ENCODE assay signal across 16 mouse cellular contexts in genomic region chr13:105249599-105249998, GRCm38 (mm10). TPM values are rescaled to one million over a fixed set of nuclear protein-coding genes. Genes with fewer than 3 reads are reported as not detected.
DNase-seq lines count a peak whose midpoint lies in the region; ATAC-seq and TF ChIP-seq lines count a peak whose summit lies in the region.
"Had no signal": no experiment of that assay in that cellular context is flagged by ENCODE, and none has a peak within 500 bp of the region (broad histone marks: within the 10 kb centered on the region; RNA-seq: fewer than 3 reads in every experiment).

No protein-coding gene starts in this region.

- H3K36me3 ChIP-seq in ES-E14 (ENCODE audit: control insufficient read depth, insufficient read depth, low read length, poor library complexity, severe bottlenecking): no peaks in the 10 kb centered on the region
- 0 out of 2 replicates have a peak, but pooled peaks cover 6% of the 10 kb centered on the region for H3K36me3 ChIP-seq in forebrain, embryonic 14.5 days (ENCODE audit: control insufficient read depth, insufficient read depth, low read length)
- 0 out of 2 replicates have a peak, but pooled peaks cover 3% of the 10 kb centered on the region for H3K36me3 ChIP-seq in midbrain, embryonic 10.5 days
- H3K36me3 ChIP-seq in kidney, embryonic 16.5 days (ENCODE audit: insufficient read depth, low read length): no peaks in the 10 kb centered on the region
- H3K36me3 ChIP-seq: embryonic facial prominence, embryonic 15.5 days had no signal

- H3K27me3 ChIP-seq in forebrain, embryonic 14.5 days (replicated peaks; ENCODE audit: control insufficient read depth, insufficient read depth, low read length): no peaks in the 10 kb centered on the region
- H3K27me3 ChIP-seq in midbrain, embryonic 10.5 days (ENCODE audit: low read depth, poor library complexity, severe bottlenecking): no peaks in the 10 kb centered on the region
- no peaks in the 10 kb centered on the region for H3K27me3 ChIP-seq in kidney, embryonic 16.5 days (ENCODE audit: insufficient read depth, low read length)
- H3K27me3 ChIP-seq: embryonic facial prominence, embryonic 15.5 days; megakaryocyte, embryonic 14.5 days; Patski had no signal

- DNase-seq in layer of hippocampus, adult 2 months (ENCODE audit: low spot score in 2 of 2): no peak
- DNase-seq in layer of hippocampus, adult 9-10 months (ENCODE audit: low spot score): no peak
- no peak for DNase-seq in ES-E14 (ENCODE audit: low read depth, low spot score)
- DNase-seq in forebrain, embryonic 14.5 days (ENCODE audit: low spot score): no peak
- no peak for DNase-seq in midbrain, embryonic 10.5 days (ENCODE audit: low spot score)
- DNase-seq in gastrocnemius, postnatal 4 days (ENCODE audit: low spot score in 2 of 2): no peak
- DNase-seq in heart, postnatal 36 days: no peak
- DNase-seq: adrenal gland, postnatal 25 days; cerebellum, adult 2 months; gastrocnemius, adult 2 months; kidney, adult 9 months had no signal

- H3K4me3 ChIP-seq in layer of hippocampus, adult 2 months: peak overlapping the region; percentile 31
- no peak overlapping the region; a peak in 1 of 4 replicates for H3K4me3 ChIP-seq in ES-E14 (ENCODE audit: insufficient read depth in 1 of 2, low read depth in 1 of 2, low read length in 2 of 2, poor library complexity in 1 of 2, severe bottlenecking in 1 of 2)
- peak overlapping the region; percentile 14 for H3K4me3 ChIP-seq in forebrain, embryonic 14.5 days (ENCODE audit: low read depth, low read length)
- H3K4me3 ChIP-seq in midbrain, embryonic 10.5 days: no peak overlapping the region
- H3K4me3 ChIP-seq in kidney, embryonic 16.5 days (ENCODE audit: low read length): no peak overlapping the region
- H3K4me3 ChIP-seq: embryonic facial prominence, embryonic 15.5 days; gastrocnemius, adult 2 months; megakaryocyte, embryonic 14.5 days had no signal

- H3K9me3 ChIP-seq in ES-E14 (ENCODE audit: control insufficient read depth, insufficient read depth, low read depth, low read length): no peaks in the 10 kb centered on the region
- no peaks in the 10 kb centered on the region for H3K9me3 ChIP-seq in forebrain, embryonic 14.5 days (replicated peaks; ENCODE audit: control insufficient read depth, low read length)
- H3K9me3 ChIP-seq in midbrain, embryonic 10.5 days (replicated peaks): no peaks in the 10 kb centered on the region
- no peaks in the 10 kb centered on the region for H3K9me3 ChIP-seq in kidney, embryonic 16.5 days (ENCODE audit: low read length)
- H3K9me3 ChIP-seq: embryonic facial prominence, embryonic 15.5 days; megakaryocyte, embryonic 14.5 days had no signal

- ATAC-seq in forebrain, embryonic 14.5 days: peak; percentile 19; the same call in 1 of the 2 replicates
- ATAC-seq in kidney, embryonic 16.5 days (ENCODE audit: low FRiP score, low TSS enrichment): no peak
- ATAC-seq: Patski had no signal

- TF ChIP-seq CTCF in layer of hippocampus, adult 2 months (conservative IDR thresholded peaks at IDR 0.05): no peak

- WGBS in forebrain, embryonic 14.5 days: 69% methylated on average over 14 of the region's 14 CpGs
- WGBS in midbrain, embryonic 10.5 days: 89% methylated on average over 14 of the region's 14 CpGs
- 89% methylated on average over 14 of the region's 14 CpGs for WGBS in kidney, embryonic 16.5 days

- H3K9ac ChIP-seq in ES-E14 (ENCODE audit: insufficient read depth, low read depth, low read length, poor library complexity, severe bottlenecking): peak overlapping the region; percentile 24; the same call in 1 of the 2 replicates
- H3K9ac ChIP-seq in forebrain, embryonic 14.5 days (ENCODE audit: low read length): peak overlapping the region; percentile 54
- no peak overlapping the region for H3K9ac ChIP-seq in kidney, embryonic 16.5 days (replicated peaks; ENCODE audit: low read length)
- H3K9ac ChIP-seq: embryonic facial prominence, embryonic 15.5 days had no signal

- H3K4me1 ChIP-seq in ES-E14 (ENCODE audit: control insufficient read depth in 2 of 2, insufficient read depth in 2 of 2, low read length in 2 of 2, poor library complexity in 1 of 2): no peaks in the 10 kb centered on the region; a peak in 2 of 4 replicates
- H3K4me1 ChIP-seq in forebrain, embryonic 14.5 days (ENCODE audit: control insufficient read depth, insufficient read depth, low read length): peaks cover 17% of the 10 kb centered on the region
- H3K4me1 ChIP-seq in midbrain, embryonic 10.5 days: peaks cover 17% of the 10 kb centered on the region; the same call in 1 of the 2 replicates
- H3K4me1 ChIP-seq in kidney, embryonic 16.5 days (ENCODE audit: insufficient read depth, low read length): no peaks in the 10 kb centered on the region
- H3K4me1 ChIP-seq: embryonic facial prominence, embryonic 15.5 days had no signal

- intact Hi-C loops in heart, postnatal 36 days (cut with DNase I): no loop called here

- peak overlapping the region; percentile 64 for H3K27ac ChIP-seq in layer of hippocampus, adult 2 months
- no peak overlapping the region for H3K27ac ChIP-seq in ES-E14 (ENCODE audit: insufficient read depth, low read depth, low read length, poor library complexity, severe bottlenecking)
- peak overlapping the region; percentile 85 for H3K27ac ChIP-seq in forebrain, embryonic 14.5 days (ENCODE audit: low read depth, low read length)
- peak overlapping the region; percentile 70 for H3K27ac ChIP-seq in midbrain, embryonic 10.5 days (replicated peaks)
- no peak overlapping the region for H3K27ac ChIP-seq in kidney, embryonic 16.5 days (ENCODE audit: low read length)
- H3K27ac ChIP-seq: embryonic facial prominence, embryonic 15.5 days; gastrocnemius, adult 2 months had no signal

- in situ Hi-C loops in ES-E14 (cut with MboI; ENCODE audit: low sequenced_read_pairs in 2 of 2, unreplicated experiment in 2 of 2): no loop called here

- H3K4me2 ChIP-seq in forebrain, embryonic 14.5 days (ENCODE audit: low read length): peak overlapping the region; percentile 42
- no peak overlapping the region for H3K4me2 ChIP-seq in kidney, embryonic 16.5 days (replicated peaks; ENCODE audit: low read depth, low read length)
- H3K4me2 ChIP-seq: embryonic facial prominence, embryonic 15.5 days had no signal

TF ChIP-seq in ES-E14, 5 proteins besides CTCF, POLR2A, EP300 and RAD21:
- no peak for TF ChIP-seq ZNF384 (IDR thresholded peaks at IDR 0.05; ENCODE audit: low read depth, low read length)
- no peak for TF ChIP-seq CHD2 (IDR thresholded peaks at IDR 0.05; ENCODE audit: low read depth, low read length)
- no peak for TF ChIP-seq HCFC1 (IDR thresholded peaks at IDR 0.05; ENCODE audit: borderline replicate concordance, insufficient read depth, low read length)
- TF ChIP-seq MAFK (IDR thresholded peaks at IDR 0.05; ENCODE audit: insufficient read depth, low read depth, low read length): no peak
- TF ChIP-seq ZC3H11A (IDR thresholded peaks at IDR 0.05; ENCODE audit: borderline replicate concordance, low read depth, low read length): no peak
TF ChIP-seq in ES-E14: peak in this region for 0.

RNA-seq across cellular contexts. Expression of gene Rnf180, which starts 45.0 kb away (rescaled TPM):
- 10 to 100 TPM; 17.3 to 18.8 TPM for total RNA-seq in layer of hippocampus, adult 2 months (2021)
- 0.76 and 0.95 TPM in 2 replicates for total RNA-seq in ES-E14 (2012; rRNA removed)
- 35.6 and 42.2 TPM in 2 replicates for polyA plus RNA-seq in forebrain, embryonic 14.5 days (2014; fragmentation: Nextera tagmentation; extraction: Ambion mirVana)
- polyA plus RNA-seq in midbrain, embryonic 10.5 days (2016; fragmentation: Nextera tagmentation; extraction: Ambion mirVana): 4.8 and 8.0 TPM in 2 replicates
- total RNA-seq in gastrocnemius, postnatal 4 days (2021): 1 to 10 TPM; 1.5 to 2.1 TPM
- total RNA-seq in heart, postnatal 36 days (2021): under 1 TPM; 0.50 to 0.81 TPM
- 5.8 and 6.6 TPM in 2 replicates for polyA plus RNA-seq in kidney, embryonic 16.5 days (2015; fragmentation: Nextera tagmentation; extraction: Ambion mirVana)
- polyA plus RNA-seq: C2C12 had no signal

Comparison
In these comparisons a context has a peak if more than half of its experiments do, and no peak if none do; other contexts are left out.
1. H3K27ac ChIP-seq: peak in layer of hippocampus, adult 2 months (single experiment), forebrain, embryonic 14.5 days (single experiment) and midbrain, embryonic 10.5 days (single experiment); none in ES-E14 (single experiment) and kidney, embryonic 16.5 days (single experiment).
2. H3K4me3 ChIP-seq: peak in layer of hippocampus, adult 2 months (single experiment) and forebrain, embryonic 14.5 days (single experiment); none in ES-E14 (0 of 2), midbrain, embryonic 10.5 days (single experiment) and kidney, embryonic 16.5 days (single experiment).